Mouse (Mus musculus): ENCODE results near the gene Msmp. TPM values are rescaled to one million over a fixed set of nuclear protein-coding genes. Genes with fewer than 3 reads are reported as not detected.
"Not testable (repeated sequence)": the region's sequence is repeated elsewhere in the genome, so short reads cannot be mapped to it uniquely, and the experiment has no call there.

Gene Msmp
- polyA plus RNA-seq, 1 experiment from 2014 or later = 2.1 TPM

- H3K9me3 ChIP-seq = no peaks in the 10 kb centered on the region
- H3K27ac ChIP-seq = peak overlapping the region; percentile 49; the same call in 1 of the 2 replicates
- ATAC-seq = no peak
- peak overlapping the region; percentile 53 for H3K9ac ChIP-seq (replicated peaks)
- peaks cover 33% of the 10 kb centered on the region for H3K36me3 ChIP-seq
- H3K4me3 ChIP-seq (replicated peaks) = no peak overlapping the region
- 40% methylated on average over 13 of the region's 13 CpGs for WGBS
- no peaks in the 10 kb centered on the region for H3K27me3 ChIP-seq
- H3K4me1 ChIP-seq (replicated peaks) = peaks cover 55% of the 10 kb centered on the region
- H3K4me2 ChIP-seq (replicated peaks) = peak overlapping the region; percentile 22; the same call in 1 of the 2 replicates
Observed at GRCm38 (mm10) chr4:43558631-43559356, 25.5 kb downstream of the Msmp start.

GRCm38 (mm10) chr4:43558028-43558630, 26.2 kb downstream of the Msmp start:
- Histone ChIP-seq H3K27ac (no peak overlapping the region), H3K4me3 (replicated peaks) (no peak overlapping the region), H3K4me2 (replicated peaks) (no peak overlapping the region), H3K4me1 (replicated peaks) (peaks cover 48% of the 10 kb centered on the region), H3K27me3 (no peaks in the 10 kb centered on the region), H3K9me3 (no peaks in the 10 kb centered on the region), H3K9ac (replicated peaks) (peak overlapping the region; percentile 53; the same call in 1 of the 2 replicates), H3K36me3 (peaks cover 40% of the 10 kb centered on the region)
- no peak for ATAC-seq
- WGBS = 70% methylated on average over 5 of the region's 5 CpGs

- Histone ChIP-seq H3K36me3 (peaks cover 62% of the 10 kb centered on the region), H3K27me3 (no peaks in the 10 kb centered on the region), H3K4me2 (replicated peaks) (no peak overlapping the region), H3K4me3 (replicated peaks) (no peak overlapping the region), H3K9ac (replicated peaks) (no peak overlapping the region), H3K9me3 (no peaks in the 10 kb centered on the region), H3K4me1 (replicated peaks) (peaks cover 38% of the 10 kb centered on the region), H3K27ac (no peak overlapping the region)
- ATAC-seq = no peak
- 97% methylated on average over 7 of the region's 7 CpGs for WGBS
Observed at GRCm38 (mm10) chr4:43555926-43556325, 28.4 kb downstream of the Msmp start.

- no peak overlapping the region for H3K4me2 ChIP-seq (replicated peaks)
- ATAC-seq = no peak
- no peaks in the 10 kb centered on the region for H3K9me3 ChIP-seq
- H3K4me1 ChIP-seq (replicated peaks) = peaks cover 17% of the 10 kb centered on the region
- H3K36me3 ChIP-seq = peaks cover 81% of the 10 kb centered on the region
- no peak overlapping the region for H3K4me3 ChIP-seq (replicated peaks)
- H3K27ac ChIP-seq = no peak overlapping the region
- H3K9ac ChIP-seq (replicated peaks) = no peak overlapping the region
- H3K27me3 ChIP-seq = no peaks in the 10 kb centered on the region
Observed at GRCm38 (mm10) chr4:43553891-43554290, 30.4 kb downstream of the Msmp start.

GRCm38 (mm10) chr4:43552437-43552836, 31.9 kb downstream of the Msmp start:
- Histone ChIP-seq H3K9me3 (no peaks in the 10 kb centered on the region), H3K9ac (replicated peaks) (no peak overlapping the region), H3K4me3 (replicated peaks) (no peak overlapping the region), H3K4me1 (replicated peaks) (peaks cover 3% of the 10 kb centered on the region; the same call in 1 of the 2 replicates), H3K36me3 (peaks cover 92% of the 10 kb centered on the region), H3K4me2 (replicated peaks) (no peak overlapping the region), H3K27ac (no peak overlapping the region), H3K27me3 (no peaks in the 10 kb centered on the region)
- no peak for ATAC-seq
- WGBS = 96% methylated on average over 5 of the region's 5 CpGs

- not testable (repeated sequence) for H3K27ac ChIP-seq; H3K4me2 ChIP-seq (replicated peaks); H3K4me1 ChIP-seq (replicated peaks); H3K9me3 ChIP-seq; H3K9ac ChIP-seq (replicated peaks); H3K4me3 ChIP-seq (replicated peaks); ATAC-seq; H3K27me3 ChIP-seq
- WGBS = 86% methylated on average over 6 of the region's 6 CpGs
- H3K36me3 ChIP-seq = peaks cover 98% of the 10 kb centered on the region
Observed at GRCm38 (mm10) chr4:43551854-43552253, 32.4 kb downstream of the Msmp start.

GRCm38 (mm10) chr4:43549055-43549454, 35.2 kb downstream of the Msmp start:
- WGBS = 90% methylated on average over 12 of the region's 12 CpGs
- Histone ChIP-seq H3K27me3 (no peaks in the 10 kb centered on the region), H3K4me2 (replicated peaks) (no peak overlapping the region), H3K4me1 (replicated peaks) (no peaks in the 10 kb centered on the region), H3K36me3 (peaks cover 100% of the 10 kb centered on the region), H3K4me3 (replicated peaks) (no peak overlapping the region), H3K9ac (replicated peaks) (no peak overlapping the region), H3K27ac (no peak overlapping the region), H3K9me3 (no peaks in the 10 kb centered on the region)
- ATAC-seq = no peak

GRCm38 (mm10) chr4:43547160-43547559, 37.1 kb downstream of the Msmp start:
- no peak overlapping the region for H3K4me2 ChIP-seq (replicated peaks)
- 96% methylated on average over 8 of the region's 8 CpGs for WGBS
- no peak overlapping the region for H3K27ac ChIP-seq
- no peaks in the 10 kb centered on the region for H3K9me3 ChIP-seq
- H3K4me1 ChIP-seq (replicated peaks) = no peaks in the 10 kb centered on the region
- H3K27me3 ChIP-seq = no peaks in the 10 kb centered on the region
- H3K4me3 ChIP-seq (replicated peaks) = no peak overlapping the region
- ATAC-seq = no peak
- H3K36me3 ChIP-seq = peaks cover 100% of the 10 kb centered on the region
- no peak overlapping the region for H3K9ac ChIP-seq (replicated peaks)

GRCm38 (mm10) chr4:43546375-43547047, 37.8 kb downstream of the Msmp start:
- Histone ChIP-seq H3K36me3 (peaks cover 100% of the 10 kb centered on the region), H3K9me3 (no peaks in the 10 kb centered on the region), H3K27ac (no peak overlapping the region), H3K4me1 (replicated peaks) (no peaks in the 10 kb centered on the region), H3K4me2 (replicated peaks) (no peak overlapping the region), H3K27me3 (no peaks in the 10 kb centered on the region), H3K4me3 (replicated peaks) (no peak overlapping the region), H3K9ac (replicated peaks) (no peak overlapping the region)
- 95% methylated on average over 12 of the region's 12 CpGs for WGBS
- ATAC-seq = no peak

- Histone ChIP-seq H3K27me3 (no peaks in the 10 kb centered on the region), H3K27ac (no peak overlapping the region), H3K4me2 (replicated peaks) (no peak overlapping the region), H3K4me1 (replicated peaks) (no peaks in the 10 kb centered on the region), H3K9me3 (no peaks in the 10 kb centered on the region), H3K9ac (replicated peaks) (no peak overlapping the region), H3K4me3 (replicated peaks) (no peak overlapping the region), H3K36me3 (peaks cover 99% of the 10 kb centered on the region)
- 87% methylated on average over 3 of the region's 3 CpGs for WGBS
- no peak for ATAC-seq
Observed at GRCm38 (mm10) chr4:43542044-43542443, 42.2 kb downstream of the Msmp start.

- no peak overlapping the region for H3K4me3 ChIP-seq (replicated peaks)
- no peak for ATAC-seq
Observed at GRCm38 (mm10) chr4:43536031-43536430, 48.3 kb downstream of the Msmp start.

GRCm38 (mm10) chr4:43535628-43536027, 48.7 kb downstream of the Msmp start:
- peaks cover 93% of the 10 kb centered on the region for H3K36me3 ChIP-seq
- no peak overlapping the region for H3K9ac ChIP-seq (replicated peaks)
- ATAC-seq = no peak
- H3K4me1 ChIP-seq (replicated peaks) = no peaks in the 10 kb centered on the region
- no peak overlapping the region for H3K4me3 ChIP-seq (replicated peaks)
- 97% methylated on average over 8 of the region's 8 CpGs for WGBS
- H3K27ac ChIP-seq = no peak overlapping the region
- no peaks in the 10 kb centered on the region for H3K9me3 ChIP-seq
- no peak overlapping the region for H3K4me2 ChIP-seq (replicated peaks)
- H3K27me3 ChIP-seq = no peaks in the 10 kb centered on the region

More at GRCm38 (mm10) chr4:43536031-43536430, 48.3 kb downstream of the Msmp start:
- Histone ChIP-seq H3K27ac (no peak overlapping the region), H3K4me1 (replicated peaks) (no peaks in the 10 kb centered on the region), H3K9ac (replicated peaks) (no peak overlapping the region), H3K27me3 (no peaks in the 10 kb centered on the region), H3K9me3 (no peaks in the 10 kb centered on the region), H3K36me3 (peaks cover 97% of the 10 kb centered on the region), H3K4me2 (replicated peaks) (no peak overlapping the region)
- 92% methylated on average over 9 of the region's 9 CpGs for WGBS

Measured in midbrain, embryonic 13.5 days (tissue).